ENCODE assay signal across 9 mouse cellular contexts in genomic region chr10:76117966-76118365, GRCm38 (mm10). TPM values are rescaled to one million over a fixed set of nuclear protein-coding genes. Genes with fewer than 3 reads are reported as not detected.
A peak's percentile ranks its signal among the peaks of the same experiment; 100 is the strongest.
DNase-seq lines count a peak whose midpoint lies in the region; ATAC-seq and TF ChIP-seq lines count a peak whose summit lies in the region.
"Had no signal": no experiment of that assay in that cellular context is flagged by ENCODE, and none has a peak within 500 bp of the region (broad histone marks: within the 10 kb centered on the region; RNA-seq: fewer than 3 reads in every experiment).

No protein-coding gene starts in this region.

- DNase-seq in hindbrain, embryonic 10.5 days (ENCODE audit: low spot score): peak; percentile 38
- DNase-seq in MN1 (ENCODE audit: low spot score): peak; percentile 15
- peak; percentile 28 to 35 for DNase-seq in cerebellum, adult 2 months
- peak; percentile 3 for DNase-seq in layer of hippocampus, postnatal 14 days (ENCODE audit: low spot score in 2 of 2)
- DNase-seq in naive thymus-derived CD4-positive, alpha-beta T cell, adult 2 months (ENCODE audit: low read depth): peak; percentile 71
- peak; percentile 60 for DNase-seq in thymus, postnatal 0 days (ENCODE audit: low spot score)

- TF ChIP-seq CTCF in cerebellum, adult 2 months (IDR thresholded peaks at IDR 0.05; ENCODE audit: borderline replicate concordance, insufficient read depth, low read depth, low read length): peak; percentile 29; the same call in 1 of the 2 replicates

- no peak overlapping the region for H3K4me2 ChIP-seq in hindbrain, embryonic 12.5 days (replicated peaks)
- H3K4me2 ChIP-seq in heart, embryonic 14.5 days (ENCODE audit: low read length): no peak overlapping the region
- H3K4me2 ChIP-seq: limb, embryonic 15.5 days had no signal

- H3K4me1 ChIP-seq in hindbrain, embryonic 10.5 days (replicated peaks): 0 out of 2 replicates have a peak, but pooled peaks cover 3% of the 10 kb centered on the region
- H3K4me1 ChIP-seq in hindbrain, embryonic 12.5 days: no peaks in the 10 kb centered on the region
- H3K4me1 ChIP-seq in cerebellum, adult 2 months (ENCODE audit: control insufficient read depth, insufficient read depth, low read length): no peaks in the 10 kb centered on the region
- peaks cover 2 to 11% of the 10 kb centered on the region in 2 experiments; a peak in 2 of 4 replicates for H3K4me1 ChIP-seq in heart, embryonic 14.5 days (ENCODE audit: control insufficient read depth in 2 of 2, insufficient read depth in 2 of 2, low read length in 2 of 2)
- H3K4me1 ChIP-seq: limb, embryonic 15.5 days had no signal

- H3K27me3 ChIP-seq in hindbrain, embryonic 10.5 days (ENCODE audit: insufficient read depth, poor library complexity, severe bottlenecking): no peaks in the 10 kb centered on the region
- no peaks in the 10 kb centered on the region for H3K27me3 ChIP-seq in hindbrain, embryonic 12.5 days
- no peaks in the 10 kb centered on the region for H3K27me3 ChIP-seq in cerebellum, adult 2 months (ENCODE audit: control insufficient read depth, insufficient read depth, low read length)
- no peaks in the 10 kb centered on the region for H3K27me3 ChIP-seq in heart, embryonic 14.5 days (ENCODE audit: control insufficient read depth, insufficient read depth, low read length)
- H3K27me3 ChIP-seq: limb, embryonic 15.5 days had no signal

- no peaks in the 10 kb centered on the region for H3K36me3 ChIP-seq in hindbrain, embryonic 10.5 days
- H3K36me3 ChIP-seq in hindbrain, embryonic 12.5 days: no peaks in the 10 kb centered on the region
- H3K36me3 ChIP-seq in heart, embryonic 14.5 days (ENCODE audit: control insufficient read depth, insufficient read depth, low read length): no peaks in the 10 kb centered on the region
- H3K36me3 ChIP-seq: limb, embryonic 15.5 days had no signal

- H3K9me3 ChIP-seq in hindbrain, embryonic 10.5 days: no peaks in the 10 kb centered on the region
- no peaks in the 10 kb centered on the region for H3K9me3 ChIP-seq in hindbrain, embryonic 12.5 days (replicated peaks)
- H3K9me3 ChIP-seq in heart, embryonic 14.5 days (ENCODE audit: control insufficient read depth, low read length): no peaks in the 10 kb centered on the region
- H3K9me3 ChIP-seq: limb, embryonic 15.5 days had no signal

- WGBS in hindbrain, embryonic 10.5 days: 34% methylated on average over 5 of the region's 5 CpGs
- 29% methylated on average over 5 of the region's 5 CpGs for WGBS in hindbrain, embryonic 12.5 days
- 23% methylated on average over 5 of the region's 5 CpGs for WGBS in cerebellum, adult 2 months
- 31% methylated on average over 5 of the region's 5 CpGs for WGBS in heart, embryonic 14.5 days

- H3K4me3 ChIP-seq in hindbrain, embryonic 10.5 days: no peak overlapping the region
- no peak overlapping the region for H3K4me3 ChIP-seq in hindbrain, embryonic 12.5 days
- H3K4me3 ChIP-seq in cerebellum, adult 2 months (replicated peaks; ENCODE audit: insufficient read depth, low read depth, low read length): no peak overlapping the region
- no peak overlapping the region for H3K4me3 ChIP-seq in heart, embryonic 14.5 days (ENCODE audit: control insufficient read depth in 1 of 2, insufficient read depth in 1 of 2, low read depth in 1 of 2, low read length in 2 of 2)
- H3K4me3 ChIP-seq: limb, embryonic 15.5 days had no signal

- H3K9ac ChIP-seq in hindbrain, embryonic 12.5 days: no peak overlapping the region
- H3K9ac ChIP-seq in heart, embryonic 14.5 days (ENCODE audit: low read length): no peak overlapping the region
- H3K9ac ChIP-seq: limb, embryonic 15.5 days had no signal

- no peak overlapping the region for H3K27ac ChIP-seq in hindbrain, embryonic 10.5 days
- H3K27ac ChIP-seq in hindbrain, embryonic 12.5 days: no peak overlapping the region
- H3K27ac ChIP-seq in cerebellum, adult 2 months (ENCODE audit: insufficient read depth, low read length): no peak overlapping the region
- no peak overlapping the region for H3K27ac ChIP-seq in heart, embryonic 14.5 days (replicated peaks in 1 of 2; ENCODE audit: control insufficient read depth in 1 of 2, insufficient read depth in 1 of 2, low read depth in 2 of 2, low read length in 2 of 2)
- H3K27ac ChIP-seq: limb, embryonic 15.5 days had no signal

- no peak for ATAC-seq in hindbrain, embryonic 12.5 days (ENCODE audit: low FRiP score)
- peak; percentile 54; the same call in 1 of the 2 replicates for ATAC-seq in heart, embryonic 14.5 days (ENCODE audit: insufficient number of reproducible peaks, insufficient read depth, low FRiP score, low read depth)

- TF ChIP-seq POLR2A in cerebellum, adult 2 months (IDR thresholded peaks at IDR 0.05; ENCODE audit: borderline replicate concordance, insufficient read depth, low read length): no peak

RNA-seq across cellular contexts. Expression of gene Slc5a4b, which starts 7.2 kb away (rescaled TPM):
- not detected in 2 replicates for polyA plus RNA-seq in hindbrain, embryonic 10.5 days (2016; fragmentation: Nextera tagmentation; extraction: Ambion mirVana)
- not detected in 2 replicates for polyA plus RNA-seq in hindbrain, embryonic 12.5 days (2016; fragmentation: Nextera tagmentation; extraction: Ambion mirVana)
- not detected in 2 replicates for polyA plus RNA-seq in cerebellum, adult 2 months (2012; rRNA removed)
- polyA plus RNA-seq in heart, embryonic 14.5 days (2014; fragmentation: Nextera tagmentation; extraction: Ambion mirVana): not detected in 2 replicates
- total RNA-seq in layer of hippocampus, postnatal 14 days (2021): under 1 TPM in 1 of 2 experiments, not detected in 1; 0.09 TPM
- not detected in 2 replicates for polyA plus RNA-seq in thymus, postnatal 0 days (2015; fragmentation: Nextera tagmentation; extraction: Ambion mirVana)
- polyA plus RNA-seq: limb, embryonic 15.5 days had no signal

RNA-seq across cellular contexts. Expression of gene Slc5a4a, which starts 29.3 kb away (rescaled TPM):
- not detected in 2 replicates for polyA plus RNA-seq in hindbrain, embryonic 10.5 days (2016; fragmentation: Nextera tagmentation; extraction: Ambion mirVana)
- polyA plus RNA-seq in hindbrain, embryonic 12.5 days (2016; fragmentation: Nextera tagmentation; extraction: Ambion mirVana): not detected in 2 replicates
- not detected in 2 replicates for polyA plus RNA-seq in cerebellum, adult 2 months (2012; rRNA removed)
- not detected in 2 replicates for polyA plus RNA-seq in heart, embryonic 14.5 days (2014; fragmentation: Nextera tagmentation; extraction: Ambion mirVana)
- not detected for total RNA-seq in layer of hippocampus, postnatal 14 days (2021)
- polyA plus RNA-seq in thymus, postnatal 0 days (2015; fragmentation: Nextera tagmentation; extraction: Ambion mirVana): not detected in 2 replicates
- polyA plus RNA-seq: limb, embryonic 15.5 days had no signal

Comparison
In these comparisons a context has a peak if more than half of its experiments do, and no peak if none do; other contexts are left out.
1. DNase-seq: peak in every context shown above with its lines; median percentile 71 in naive thymus-derived CD4-positive, alpha-beta T cell, adult 2 months; 60 in thymus, postnatal 0 days; 38 in hindbrain, embryonic 10.5 days; 32 in cerebellum, adult 2 months; 15 in MN1; 3 in layer of hippocampus, postnatal 14 days.